Mouse (Mus musculus): ENCODE data around the gene Wfdc1. TPM values are rescaled to one million over a fixed set of nuclear protein-coding genes. Genes with fewer than 3 reads are reported as not detected.

Wfdc1 gene
- 2.6 and 2.9 TPM in 2 replicates for polyA plus RNA-seq (2012; rRNA removed)

DNA sequence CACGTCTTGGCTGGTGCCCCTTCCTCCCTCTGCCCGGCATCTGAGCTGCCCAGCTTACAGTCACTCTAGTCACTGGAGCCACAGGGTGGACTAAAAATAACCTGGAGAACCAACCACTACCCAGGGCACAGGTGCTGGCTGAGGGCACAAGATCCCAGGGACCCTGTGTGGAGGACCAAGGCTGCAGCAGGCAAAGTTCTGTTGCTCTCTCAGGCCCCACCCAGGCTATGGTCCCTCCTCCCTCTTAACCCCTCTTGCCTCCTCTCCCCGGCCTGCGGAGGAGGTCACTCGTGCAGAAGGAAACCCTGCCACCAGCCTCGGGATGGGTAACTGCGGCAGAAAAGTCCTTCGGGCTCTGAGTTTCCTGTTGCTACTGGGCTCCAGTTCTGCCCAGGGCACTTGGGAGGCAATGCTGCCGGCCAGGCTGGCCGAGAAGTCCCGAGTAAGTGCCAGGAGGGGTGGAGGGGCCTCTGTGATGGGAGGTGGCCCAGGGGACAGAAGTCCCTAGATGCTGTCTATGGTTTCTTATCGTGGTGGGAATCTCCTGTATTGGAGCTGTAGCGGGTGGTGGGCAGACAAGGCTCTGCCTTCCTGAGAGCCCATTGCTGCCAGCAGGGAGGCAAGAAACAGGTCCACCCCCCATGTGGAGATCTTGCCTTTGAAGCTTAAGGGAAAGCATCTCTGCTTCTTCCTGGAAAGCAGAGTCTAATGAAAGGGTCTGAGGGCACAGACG is at the start of gene Wfdc1:
TSS of gene Wfdc1 (plus strand) at position 147 of the 733 bp plus-strand sequence.

DNA sequence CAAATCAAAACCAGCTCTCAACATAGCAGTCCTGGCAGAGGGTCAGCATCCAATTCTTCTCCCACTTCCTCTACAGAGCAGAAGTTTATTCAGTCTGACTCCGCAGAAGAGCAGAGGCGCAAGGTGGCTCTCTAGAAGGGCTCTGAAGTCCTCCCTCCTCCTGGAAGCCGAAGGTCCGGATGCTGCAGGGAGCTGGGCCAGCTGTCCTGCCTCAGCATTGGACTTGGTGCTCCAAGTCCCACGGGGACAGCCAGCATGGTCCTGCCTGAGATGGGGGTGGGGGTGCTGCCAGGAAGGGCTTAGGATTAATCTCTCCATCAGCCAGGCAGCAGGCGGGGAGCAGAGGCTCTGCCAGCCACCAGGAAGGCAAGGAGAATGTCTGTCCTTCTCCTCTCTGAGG is 30.8 kb upstream of the Wfdc1 start, which contains the start of gene Kcng4:
TSS of gene Kcng4 (minus strand) at position 303 of the 400 bp plus-strand sequence.

DNA sequence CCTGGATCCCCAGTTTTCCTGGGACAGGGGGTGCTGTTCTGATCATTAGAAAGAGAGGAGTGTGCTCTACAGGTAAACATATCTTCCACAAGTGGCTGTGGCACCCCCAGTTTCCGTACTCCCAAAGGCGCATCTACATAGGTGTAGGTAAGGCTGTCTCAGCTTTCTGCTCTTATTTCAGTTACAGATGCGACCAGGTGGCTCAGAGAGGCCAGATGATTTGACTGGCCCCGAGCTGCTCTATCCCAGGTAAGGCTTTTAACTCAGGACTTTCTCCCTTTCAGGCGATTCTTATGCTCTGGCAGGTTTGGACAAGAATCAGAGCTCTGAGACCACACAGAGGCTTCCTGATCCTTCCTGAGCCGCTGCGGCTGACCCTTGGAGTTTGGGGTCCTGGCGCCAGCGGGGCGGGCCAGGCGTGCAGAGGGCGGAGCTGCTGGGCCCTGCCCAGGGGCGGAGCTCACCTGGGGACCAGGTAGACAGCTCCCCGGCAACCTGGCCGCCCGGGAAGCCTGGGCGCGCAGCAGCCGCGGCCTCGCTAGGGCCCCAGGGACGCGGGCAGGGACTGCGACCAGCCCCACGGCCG is 33.5 kb downstream of the Wfdc1 start, which contains the start of gene Atp2c2:
TSS of gene Atp2c2 (plus strand) at position 461 of the 586 bp plus-strand sequence.

Other genes with a start within 250 kb of the Wfdc1 start
- gene Osgin1, start 232.2 kb upstream of the Wfdc1 start, polyA plus RNA-seq (2012; rRNA removed) = 0.29 and 0.84 TPM in 2 replicates
- gene Necab2, start 219.6 kb upstream of the Wfdc1 start, polyA plus RNA-seq (2012; rRNA removed) = 34.0 and 35.3 TPM in 2 replicates
- 0.11 and 0.25 TPM in 2 replicates for gene Slc38a8, start 164.7 kb upstream of the Wfdc1 start, polyA plus RNA-seq (2012; rRNA removed)
- 91.2 and 97.3 TPM in 2 replicates for gene Mbtps1, start 107.6 kb upstream of the Wfdc1 start, polyA plus RNA-seq (2012; rRNA removed)
- 69.1 and 77.0 TPM in 2 replicates for gene Hsdl1, start 91.2 kb upstream of the Wfdc1 start, polyA plus RNA-seq (2012; rRNA removed)
- gene Dnaaf1, start 91.1 kb upstream of the Wfdc1 start, polyA plus RNA-seq (2012; rRNA removed) = 0.21 and 0.39 TPM in 2 replicates
- gene Taf1c, start 61.1 kb upstream of the Wfdc1 start, polyA plus RNA-seq (2012; rRNA removed) = 23.0 and 25.1 TPM in 2 replicates
- 0.17 and 0.31 TPM in 2 replicates for gene Adad2, start 53.6 kb upstream of the Wfdc1 start, polyA plus RNA-seq (2012; rRNA removed)
- gene Kcng4, start 30.7 kb upstream of the Wfdc1 start, polyA plus RNA-seq (2012; rRNA removed) = 0.07 and 0.09 TPM in 2 replicates
- 0.11 and 0.56 TPM in 2 replicates for gene Atp2c2, start 33.6 kb downstream of the Wfdc1 start, polyA plus RNA-seq (2012; rRNA removed)
- 12.4 and 14.3 TPM in 2 replicates for gene Tldc1, start 112.1 kb downstream of the Wfdc1 start, polyA plus RNA-seq (2012; rRNA removed)
- 219 and 244 TPM in 2 replicates for gene Cotl1, start 174.2 kb downstream of the Wfdc1 start, polyA plus RNA-seq (2012; rRNA removed)
- gene Klhl36, start 195.9 kb downstream of the Wfdc1 start, polyA plus RNA-seq (2012; rRNA removed) = 14.7 and 15.3 TPM in 2 replicates
- gene Usp10, start 244.0 kb downstream of the Wfdc1 start, polyA plus RNA-seq (2012; rRNA removed) = 141 and 149 TPM in 2 replicates
- gene Gm20388, start 244.5 kb downstream of the Wfdc1 start, polyA plus RNA-seq (2012; rRNA removed) = 43.4 and 43.7 TPM in 2 replicates

Data from central nervous system, embryonic 14 days (tissue).